Mouse (Mus musculus): ENCODE data around the gene Hspbap1. TPM values are rescaled to one million over a fixed set of nuclear protein-coding genes. Genes with fewer than 3 reads are reported as not detected.

The Hspbap1 gene
- polyA plus RNA-seq, 1 experiment: 6.2 TPM

GRCm38 (mm10) chr16:35771606-35772005 lies 1.4 kb downstream of the Hspbap1 start:
- Histone ChIP-seq H3K9me3 (ENCODE audit: control insufficient read depth, low read length) (no peaks in the 10 kb centered on the region), H3K36me3 (ENCODE audit: control insufficient read depth) (peaks cover 27% of the 10 kb centered on the region), H3K4me3 (replicated peaks) (peak overlapping the region; percentile 74), H3K4me1 (ENCODE audit: control insufficient read depth) (peaks cover 58% of the 10 kb centered on the region), H3K27me3 (ENCODE audit: control insufficient read depth) (no peaks in the 10 kb centered on the region)
- no peak for TF ChIP-seq TAL1 (IDR thresholded peaks at IDR 0.05; ENCODE audit: low read length)
- TF ChIP-seq GATA1 (IDR thresholded peaks at IDR 0.05; ENCODE audit: low read length): no peak

GRCm38 (mm10) chr16:35772598-35772997 lies 2.4 kb downstream of the Hspbap1 start:
- H3K9me3 ChIP-seq (ENCODE audit: control insufficient read depth, low read length): no peaks in the 10 kb centered on the region
- H3K4me3 ChIP-seq (replicated peaks): no peak overlapping the region
- H3K36me3 ChIP-seq (ENCODE audit: control insufficient read depth): peaks cover 21% of the 10 kb centered on the region
- TF ChIP-seq TAL1 (IDR thresholded peaks at IDR 0.05; ENCODE audit: low read length) (no peak), GATA1 (IDR thresholded peaks at IDR 0.05; ENCODE audit: low read length) (no peak)
- H3K4me1 ChIP-seq (ENCODE audit: control insufficient read depth): peaks cover 52% of the 10 kb centered on the region
- H3K27me3 ChIP-seq (ENCODE audit: control insufficient read depth): no peaks in the 10 kb centered on the region

- Histone ChIP-seq H3K4me3 (replicated peaks) (no peak overlapping the region), H3K9me3 (ENCODE audit: control insufficient read depth, low read length) (no peaks in the 10 kb centered on the region), H3K4me1 (ENCODE audit: control insufficient read depth) (peaks cover 24% of the 10 kb centered on the region), H3K27me3 (ENCODE audit: control insufficient read depth) (no peaks in the 10 kb centered on the region), H3K36me3 (ENCODE audit: control insufficient read depth) (peaks cover 21% of the 10 kb centered on the region)
- no peak for TF ChIP-seq TAL1 (IDR thresholded peaks at IDR 0.05; ENCODE audit: low read length)
- no peak for TF ChIP-seq GATA1 (IDR thresholded peaks at IDR 0.05; ENCODE audit: low read length)
Measured at GRCm38 (mm10) chr16:35775835-35776234, 5.7 kb downstream of the Hspbap1 start.

- no peak for TF ChIP-seq GATA1 (IDR thresholded peaks at IDR 0.05; ENCODE audit: low read length)
- TF ChIP-seq TAL1 (IDR thresholded peaks at IDR 0.05; ENCODE audit: low read length): no peak
Measured at GRCm38 (mm10) chr16:35776737-35777136, 6.6 kb downstream of the Hspbap1 start.

GRCm38 (mm10) chr16:35777768-35778167 lies 7.6 kb downstream of the Hspbap1 start:
- no peaks in the 10 kb centered on the region for H3K27me3 ChIP-seq (ENCODE audit: control insufficient read depth)
- H3K36me3 ChIP-seq (ENCODE audit: control insufficient read depth): peaks cover 15% of the 10 kb centered on the region
- no peak for TF ChIP-seq GATA1 (IDR thresholded peaks at IDR 0.05; ENCODE audit: low read length)
- no peak for TF ChIP-seq TAL1 (IDR thresholded peaks at IDR 0.05; ENCODE audit: low read length)
- no peak overlapping the region for H3K4me3 ChIP-seq (replicated peaks)
- peaks cover 5% of the 10 kb centered on the region for H3K4me1 ChIP-seq (ENCODE audit: control insufficient read depth)
- H3K9me3 ChIP-seq (ENCODE audit: control insufficient read depth, low read length): no peaks in the 10 kb centered on the region

More at GRCm38 (mm10) chr16:35776737-35777136, 6.6 kb downstream of the Hspbap1 start:
- peaks cover 15% of the 10 kb centered on the region for H3K4me1 ChIP-seq (ENCODE audit: control insufficient read depth)
- H3K27me3 ChIP-seq (ENCODE audit: control insufficient read depth): no peaks in the 10 kb centered on the region
- no peaks in the 10 kb centered on the region for H3K9me3 ChIP-seq (ENCODE audit: control insufficient read depth, low read length)
- peaks cover 19% of the 10 kb centered on the region for H3K36me3 ChIP-seq (ENCODE audit: control insufficient read depth)
- H3K4me3 ChIP-seq (replicated peaks): no peak overlapping the region

- H3K9me3 ChIP-seq (ENCODE audit: control insufficient read depth, low read length): no peaks in the 10 kb centered on the region
- TF ChIP-seq TAL1 (IDR thresholded peaks at IDR 0.05; ENCODE audit: low read length) (no peak), GATA1 (IDR thresholded peaks at IDR 0.05; ENCODE audit: low read length) (no peak)
- H3K27me3 ChIP-seq (ENCODE audit: control insufficient read depth): no peaks in the 10 kb centered on the region
- H3K36me3 ChIP-seq (ENCODE audit: control insufficient read depth): peaks cover 15% of the 10 kb centered on the region
- H3K4me3 ChIP-seq (replicated peaks): no peak overlapping the region
- H3K4me1 ChIP-seq (ENCODE audit: control insufficient read depth): peaks cover 18% of the 10 kb centered on the region
Measured at GRCm38 (mm10) chr16:35779681-35780080, 9.5 kb downstream of the Hspbap1 start.

GRCm38 (mm10) chr16:35781096-35781495 lies 10.9 kb downstream of the Hspbap1 start:
- H3K27me3 ChIP-seq (ENCODE audit: control insufficient read depth): no peaks in the 10 kb centered on the region
- peaks cover 13% of the 10 kb centered on the region for H3K36me3 ChIP-seq (ENCODE audit: control insufficient read depth)
- H3K4me3 ChIP-seq (replicated peaks): no peak overlapping the region
- no peak for TF ChIP-seq GATA1 (IDR thresholded peaks at IDR 0.05; ENCODE audit: low read length)
- TF ChIP-seq TAL1 (IDR thresholded peaks at IDR 0.05; ENCODE audit: low read length): no peak
- peaks cover 18% of the 10 kb centered on the region for H3K4me1 ChIP-seq (ENCODE audit: control insufficient read depth)
- no peaks in the 10 kb centered on the region for H3K9me3 ChIP-seq (ENCODE audit: control insufficient read depth, low read length)

- Histone ChIP-seq H3K36me3 (ENCODE audit: control insufficient read depth) (peaks cover 13% of the 10 kb centered on the region), H3K4me1 (ENCODE audit: control insufficient read depth) (peaks cover 17% of the 10 kb centered on the region), H3K27me3 (ENCODE audit: control insufficient read depth) (no peaks in the 10 kb centered on the region), H3K9me3 (ENCODE audit: control insufficient read depth, low read length) (no peaks in the 10 kb centered on the region), H3K4me3 (replicated peaks) (no peak overlapping the region)
- TF ChIP-seq TAL1 (IDR thresholded peaks at IDR 0.05; ENCODE audit: low read length) (no peak), GATA1 (IDR thresholded peaks at IDR 0.05; ENCODE audit: low read length) (no peak)
Measured at GRCm38 (mm10) chr16:35781651-35782050, 11.5 kb downstream of the Hspbap1 start.

- no peak overlapping the region for H3K4me3 ChIP-seq (replicated peaks)
- no peak for TF ChIP-seq GATA1 (IDR thresholded peaks at IDR 0.05; ENCODE audit: low read length)
- no peak for TF ChIP-seq TAL1 (IDR thresholded peaks at IDR 0.05; ENCODE audit: low read length)
Measured at GRCm38 (mm10) chr16:35782451-35783206, 12.5 kb downstream of the Hspbap1 start.

More at GRCm38 (mm10) chr16:35782451-35783206, 12.5 kb downstream of the Hspbap1 start:
- H3K9me3 ChIP-seq (ENCODE audit: control insufficient read depth, low read length): no peaks in the 10 kb centered on the region
- H3K4me1 ChIP-seq (ENCODE audit: control insufficient read depth): peaks cover 14% of the 10 kb centered on the region
- H3K36me3 ChIP-seq (ENCODE audit: control insufficient read depth): peaks cover 20% of the 10 kb centered on the region
- no peaks in the 10 kb centered on the region for H3K27me3 ChIP-seq (ENCODE audit: control insufficient read depth)

Data from erythroblast, embryonic 14.5 days (primary cell).